Mouse (Mus musculus) ES-Bruce4 (cell line): Measurements from ENCODE around the gene BC025920. TPM values are rescaled to one million over a fixed set of nuclear protein-coding genes. Genes with fewer than 3 reads are reported as not detected.
A peak's percentile ranks its signal among the peaks of the same experiment; 100 is the strongest.

Experiments
- H3K27ac ChIP-seq: 2 replicates; pipeline ENCODE4 v1.5.1; 2012; ENCODE audit warnings: low read length, inconsistent platforms; ENCODE audit not compliant: insufficient read depth
- H3K27me3 ChIP-seq: 2 replicates; pipeline ENCODE4 v1.6.1; 2012; ENCODE audit warnings: mild to moderate bottlenecking, low read length, inconsistent platforms; ENCODE audit not compliant: control insufficient read depth, poor library complexity, insufficient read depth, severe bottlenecking
- H3K36me3 ChIP-seq: 2 replicates; pipeline ENCODE4 v1.6.1; 2012; ENCODE audit warnings: inconsistent platforms, mild to moderate bottlenecking, low read length, moderate library complexity; ENCODE audit not compliant: control insufficient read depth, poor library complexity, insufficient read depth, severe bottlenecking
- H3K4me1 ChIP-seq: one replicate; pipeline ENCODE4 v1.8.1; 2011; ENCODE audit warnings: low read length; ENCODE audit not compliant: control insufficient read depth, insufficient read depth
- H3K4me3 ChIP-seq: 2 replicates; pipeline ENCODE4 v1.5.1; 2011; ENCODE audit warnings: low read depth, mild to moderate bottlenecking, low read length
- H3K9ac ChIP-seq: 2 replicates; pipeline ENCODE4 v1.6.1; 2012; ENCODE audit warnings: low read depth, mild to moderate bottlenecking, inconsistent platforms; ENCODE audit not compliant: poor library complexity, severe bottlenecking
- H3K9me3 ChIP-seq: replicated peaks from 2 replicates; pipeline ENCODE4 v1.6.1; 2012; ENCODE audit warnings: mild to moderate bottlenecking, low read length, inconsistent platforms; ENCODE audit not compliant: control insufficient read depth, poor library complexity, insufficient read depth, severe bottlenecking
- CTCF ChIP-seq: IDR thresholded peaks from one replicate; pipeline ENCODE4 v1.8.1; 2011; ENCODE audit warnings: low read depth, low read length
- EP300 ChIP-seq: IDR thresholded peaks from 2 replicates; pipeline ENCODE4 v1.6.1; 2011; ENCODE audit warnings: low read depth, low read length; ENCODE audit not compliant: insufficient read depth
- POLR2A ChIP-seq: IDR thresholded peaks from one replicate; pipeline ENCODE4 v1.8.1; 2011; ENCODE audit warnings: low read length; ENCODE audit not compliant: insufficient read depth
- polyA plus RNA-seq: library from polyadenylated mRNA; stranded (reverse); fragments of >200 nt; gene quantifications from 2 replicates; pipeline ENCODE4 v1.2.4, GENCODE M21; 2011; ENCODE audit warnings: low read depth; ENCODE audit not compliant: missing spikeins, insufficient read depth, insufficient read length

Gene BC025920
- polyA plus RNA-seq, 1 experiment = 3.2 TPM

- H3K27ac ChIP-seq = peak overlapping the region; percentile 5; the same call in 1 of the 2 replicates
- H3K9ac ChIP-seq = peak overlapping the region; percentile 98
- H3K36me3 ChIP-seq = peaks cover 6% of the 10 kb centered on the region
- TF ChIP-seq EP300 (0 out of 2 replicates have a peak, but pooled peaks have one; percentile 48), CTCF (no peak)
- H3K27me3 ChIP-seq = no peaks in the 10 kb centered on the region
- H3K4me1 ChIP-seq = peaks cover 6% of the 10 kb centered on the region
- H3K9me3 ChIP-seq = no peaks in the 10 kb centered on the region
- peak overlapping the region; percentile 94 for H3K4me3 ChIP-seq
Measured at GRCm38 (mm10) chr10:81560719-81561459, 45.2 kb upstream of the BC025920 start.

- H3K9ac ChIP-seq = no peak overlapping the region
- TF ChIP-seq CTCF (no peak), EP300 (no peak), POLR2A (no peak)
- H3K36me3 ChIP-seq = peaks cover 7% of the 10 kb centered on the region
- H3K4me1 ChIP-seq = peaks cover 6% of the 10 kb centered on the region
- no peak overlapping the region for H3K27ac ChIP-seq
- H3K4me3 ChIP-seq = no peak overlapping the region
- H3K9me3 ChIP-seq = no peaks in the 10 kb centered on the region
- H3K27me3 ChIP-seq = no peaks in the 10 kb centered on the region
Measured at GRCm38 (mm10) chr10:81562411-81562810, 43.7 kb upstream of the BC025920 start.

- no peaks in the 10 kb centered on the region for H3K27me3 ChIP-seq
- peak overlapping the region; percentile 19; the same call in 1 of the 2 replicates for H3K4me3 ChIP-seq
- no peaks in the 10 kb centered on the region for H3K9me3 ChIP-seq
- peaks cover 7% of the 10 kb centered on the region for H3K36me3 ChIP-seq
- H3K4me1 ChIP-seq = peaks cover 6% of the 10 kb centered on the region
- no peak overlapping the region for H3K9ac ChIP-seq
- no peak overlapping the region for H3K27ac ChIP-seq
- TF ChIP-seq CTCF = no peak
- TF ChIP-seq EP300 = no peak
- TF ChIP-seq POLR2A = no peak
Measured at GRCm38 (mm10) chr10:81563481-81563880, 42.6 kb upstream of the BC025920 start.

- Histone ChIP-seq H3K9me3 (no peaks in the 10 kb centered on the region), H3K9ac (peak overlapping the region; percentile 28; the same call in 1 of the 2 replicates), H3K27me3 (no peaks in the 10 kb centered on the region), H3K36me3 (peaks cover 7% of the 10 kb centered on the region), H3K4me3 (peak overlapping the region; percentile 40), H3K27ac (peak overlapping the region; percentile 50), H3K4me1 (peaks cover 6% of the 10 kb centered on the region)
- TF ChIP-seq EP300 (0 out of 2 replicates have a peak, but pooled peaks have one; percentile 21), CTCF (no peak)
Measured at GRCm38 (mm10) chr10:81564216-81564615, 41.9 kb upstream of the BC025920 start.

- peak overlapping the region; percentile 40 for H3K4me3 ChIP-seq
- TF ChIP-seq EP300 = peak; percentile 27; the same call in 1 of the 2 replicates
- TF ChIP-seq POLR2A = no peak
- peak; percentile 86 for TF ChIP-seq CTCF
- H3K9me3 ChIP-seq = no peaks in the 10 kb centered on the region
- peak overlapping the region; percentile 50; the same call in 1 of the 2 replicates for H3K27ac ChIP-seq
- no peaks in the 10 kb centered on the region for H3K27me3 ChIP-seq
- H3K9ac ChIP-seq = no peak overlapping the region
- peaks cover 6% of the 10 kb centered on the region for H3K4me1 ChIP-seq
- H3K36me3 ChIP-seq = peaks cover 7% of the 10 kb centered on the region
Measured at GRCm38 (mm10) chr10:81564734-81565133, 41.3 kb upstream of the BC025920 start.
